Mouse (Mus musculus): ENCODE data around the gene Spata25. TPM values are rescaled to one million over a fixed set of nuclear protein-coding genes. Genes with fewer than 3 reads are reported as not detected.
A peak's percentile ranks its signal among the peaks of the same experiment; 100 is the strongest.
"Not testable (repeated sequence)": the region's sequence is repeated elsewhere in the genome, so short reads cannot be mapped to it uniquely, and the experiment has no call there.

Gene Spata25
- polyA plus RNA-seq, 1 experiment: 4.5 TPM

DNA sequence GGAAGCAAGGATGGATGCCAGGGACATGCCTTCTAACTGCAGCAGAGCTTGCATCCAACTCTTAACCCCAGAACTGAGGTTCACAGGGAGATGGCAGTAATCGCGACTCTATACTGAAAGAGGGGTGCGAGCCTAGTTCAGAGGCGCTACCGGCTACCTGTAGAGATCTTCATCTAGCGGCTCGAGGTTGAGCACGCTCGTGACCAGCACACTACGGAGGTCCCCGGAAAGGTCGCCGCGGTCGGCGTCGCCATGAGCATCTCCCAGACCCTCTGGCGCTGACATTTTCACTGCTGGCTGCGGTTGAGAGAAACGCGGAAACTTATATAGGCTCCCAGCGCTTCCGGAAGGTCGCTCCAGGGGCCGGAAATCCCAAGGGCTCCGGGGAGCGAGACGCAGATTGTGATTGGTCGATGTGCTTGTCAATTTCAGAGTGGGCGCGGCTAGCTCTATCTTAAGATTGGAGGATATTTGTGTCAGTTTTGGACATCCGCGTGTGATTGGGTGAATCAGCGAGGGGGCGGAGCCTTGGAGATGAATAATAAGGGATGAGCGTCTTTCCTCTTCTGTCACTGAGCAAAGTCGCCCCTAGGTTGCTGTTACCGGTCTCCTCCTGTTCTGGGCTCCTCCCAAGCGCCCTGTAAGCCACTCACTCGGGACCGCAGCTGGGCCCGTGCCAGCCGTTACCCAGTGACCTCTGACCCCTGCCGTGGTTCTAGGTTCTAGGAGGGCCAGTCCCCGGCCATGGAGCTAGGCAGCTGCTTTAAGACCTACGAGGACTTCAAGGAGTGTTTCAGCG is 23.6 kb downstream of the Spata25 start, which contains the start of the genes Acot8 and Zswim3:
TSS of gene Acot8 (minus strand) at position 350 of the 799 bp plus-strand sequence.
TSS of gene Zswim3 (plus strand) at position 566 of the 799 bp plus-strand sequence.
- Histone ChIP-seq H3K27me3 (ENCODE audit: control insufficient read depth, insufficient read depth, low read length) (no peaks in the 10 kb centered on the region), H3K4me3 (ENCODE audit: control insufficient read depth, insufficient read depth, low read length) (peak within 1 kb of the TSS; percentile 91), H3K36me3 (ENCODE audit: control insufficient read depth, insufficient read depth, low read length) (peaks cover 4% of the 10 kb centered on the region; the same call in 1 of the 2 replicates), H3K4me1 (replicated peaks; ENCODE audit: control insufficient read depth, insufficient read depth, low read length) (peaks cover 14% of the 10 kb centered on the region), H3K27ac (ENCODE audit: control insufficient read depth, insufficient read depth, low read length) (peak within 1 kb of the TSS; percentile 94)
- peak; percentile 99 for DNase-seq
- TF ChIP-seq CTCF (IDR thresholded peaks at IDR 0.05; ENCODE audit: borderline replicate concordance, control insufficient read depth, extremely low read depth, insufficient read depth, low read length, poor library complexity) (no peak), POLR2A (IDR thresholded peaks at IDR 0.05; ENCODE audit: control insufficient read depth, extremely low read depth, insufficient read depth, low read length, poor library complexity) (peak; percentile 93)
- WGBS: under 1% methylated on average over 47 of the region's 47 CpGs

DNA sequence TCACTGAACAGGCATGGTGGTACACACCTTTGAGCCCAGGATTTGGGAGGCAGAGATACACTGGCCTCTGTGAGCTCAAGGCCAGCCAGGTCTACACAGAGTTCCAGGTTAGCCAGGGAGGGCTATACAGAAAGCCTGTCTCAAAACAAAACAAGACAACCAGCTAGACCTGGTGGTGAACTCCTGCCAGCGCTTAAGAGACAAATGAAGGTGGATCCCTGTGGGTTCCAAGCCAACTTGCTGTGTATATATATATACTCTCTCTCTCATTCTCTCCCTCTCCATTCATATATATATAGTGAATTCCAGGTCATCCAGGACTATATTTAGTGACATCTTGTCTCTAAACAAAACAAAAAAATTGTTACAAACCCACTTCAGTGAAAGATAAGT is 24.4 kb downstream of the Spata25 start:
- peak overlapping the region; percentile 91; the same call in 1 of the 2 replicates for H3K4me3 ChIP-seq (ENCODE audit: control insufficient read depth, insufficient read depth, low read length)
- no peak overlapping the region for H3K27ac ChIP-seq (ENCODE audit: control insufficient read depth, insufficient read depth, low read length)
- H3K4me1 ChIP-seq (replicated peaks; ENCODE audit: control insufficient read depth, insufficient read depth, low read length): peaks cover 14% of the 10 kb centered on the region
- H3K36me3 ChIP-seq (ENCODE audit: control insufficient read depth, insufficient read depth, low read length): no peaks in the 10 kb centered on the region; the same call in 1 of the 2 replicates
- TF ChIP-seq POLR2A (IDR thresholded peaks at IDR 0.05; ENCODE audit: control insufficient read depth, extremely low read depth, insufficient read depth, low read length, poor library complexity) (no peak), CTCF (IDR thresholded peaks at IDR 0.05; ENCODE audit: borderline replicate concordance, control insufficient read depth, extremely low read depth, insufficient read depth, low read length, poor library complexity) (no peak)
- no peaks in the 10 kb centered on the region for H3K27me3 ChIP-seq (ENCODE audit: control insufficient read depth, insufficient read depth, low read length)
- WGBS: 68% methylated on average over 1 of the region's 1 CpGs
- no peak for DNase-seq

DNA sequence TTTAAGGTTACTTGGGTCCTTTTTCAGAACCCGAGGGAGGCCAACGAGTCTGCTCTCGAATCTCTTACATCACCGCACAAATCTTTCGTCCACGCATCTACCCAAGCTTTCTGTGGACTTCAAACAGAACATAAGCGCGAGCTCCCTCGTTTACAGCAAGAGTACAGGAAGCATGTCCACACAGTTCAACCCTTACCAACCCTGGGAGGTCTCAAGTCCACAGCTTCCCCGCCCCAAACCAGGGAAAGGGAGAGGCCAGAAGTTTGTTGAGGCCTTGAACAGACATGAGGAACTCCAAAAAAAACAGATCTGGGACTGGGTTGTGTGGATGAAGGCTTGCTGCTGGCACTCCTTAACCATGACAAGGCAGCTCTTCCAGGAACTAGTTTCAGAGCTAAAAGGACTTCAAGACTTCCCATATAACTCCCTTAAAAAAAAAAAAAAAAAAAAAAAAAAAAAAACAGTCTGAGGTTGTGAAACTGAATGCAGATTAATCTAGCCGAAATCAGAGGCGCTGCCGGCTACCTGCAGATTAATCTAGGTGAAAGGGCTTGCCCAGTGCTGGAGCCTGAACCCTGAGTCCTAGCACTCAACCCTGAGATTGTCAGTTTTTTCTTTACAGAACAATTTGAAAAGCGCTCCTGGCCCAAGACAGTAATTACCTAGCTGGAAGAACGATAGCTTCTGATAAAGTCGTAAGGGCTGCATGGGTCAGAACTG is 25.0 kb downstream of the Spata25 start:
- no peak for DNase-seq
- TF ChIP-seq POLR2A (IDR thresholded peaks at IDR 0.05; ENCODE audit: control insufficient read depth, extremely low read depth, insufficient read depth, low read length, poor library complexity) (no peak), CTCF (IDR thresholded peaks at IDR 0.05; ENCODE audit: borderline replicate concordance, control insufficient read depth, extremely low read depth, insufficient read depth, low read length, poor library complexity) (no peak)
- Histone ChIP-seq H3K27ac (ENCODE audit: control insufficient read depth, insufficient read depth, low read length) (no peak overlapping the region), H3K4me3 (ENCODE audit: control insufficient read depth, insufficient read depth, low read length) (no peak overlapping the region), H3K4me1 (replicated peaks; ENCODE audit: control insufficient read depth, insufficient read depth, low read length) (peaks cover 14% of the 10 kb centered on the region), H3K36me3 (ENCODE audit: control insufficient read depth, insufficient read depth, low read length) (no peaks in the 10 kb centered on the region; the same call in 1 of the 2 replicates), H3K27me3 (ENCODE audit: control insufficient read depth, insufficient read depth, low read length) (no peaks in the 10 kb centered on the region)
- 91% methylated on average over 16 of the region's 16 CpGs for WGBS

DNA sequence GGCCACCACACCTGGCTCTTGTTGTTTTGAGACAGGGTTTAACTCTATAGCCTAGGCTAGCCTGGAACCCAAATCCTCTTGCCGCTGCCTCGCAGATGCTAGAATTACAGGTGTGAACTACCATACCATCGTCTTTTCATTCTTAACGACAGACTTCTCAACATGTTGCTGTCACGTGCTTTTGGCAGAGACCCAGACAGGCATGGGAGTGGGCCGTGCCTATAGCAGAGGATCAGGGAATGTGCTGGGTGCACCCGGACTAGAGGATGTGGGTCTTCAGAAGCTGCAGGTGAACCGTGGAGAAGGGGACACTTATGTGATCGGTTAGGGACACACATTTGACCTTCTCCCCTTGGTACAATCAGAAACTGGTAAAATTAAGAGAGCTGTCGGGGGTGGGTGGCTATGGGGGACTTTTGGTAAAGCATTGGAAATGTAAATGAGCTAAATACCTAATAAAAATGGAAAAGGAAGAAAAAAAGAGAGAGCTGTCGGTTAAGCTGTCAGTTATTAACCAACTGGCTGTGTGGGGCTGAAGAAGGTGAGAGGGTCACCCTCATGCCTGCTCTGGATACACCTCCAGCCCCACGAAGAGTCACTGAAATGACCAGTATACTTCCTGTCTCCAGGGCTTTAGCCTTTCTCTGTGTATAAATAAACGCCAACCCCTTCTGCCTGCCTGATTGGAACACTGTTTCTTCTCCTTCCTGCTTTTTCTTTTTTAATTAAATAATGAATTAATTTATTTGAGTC is 27.9 kb downstream of the Spata25 start:
- Histone ChIP-seq H3K4me1 (replicated peaks; ENCODE audit: control insufficient read depth, insufficient read depth, low read length) (peaks cover 9% of the 10 kb centered on the region), H3K27me3 (ENCODE audit: control insufficient read depth, insufficient read depth, low read length) (no peaks in the 10 kb centered on the region), H3K4me3 (ENCODE audit: control insufficient read depth, insufficient read depth, low read length) (no peak overlapping the region), H3K27ac (ENCODE audit: control insufficient read depth, insufficient read depth, low read length) (no peak overlapping the region), H3K36me3 (ENCODE audit: control insufficient read depth, insufficient read depth, low read length) (peaks cover 12% of the 10 kb centered on the region)
- no peak for DNase-seq
- TF ChIP-seq CTCF (IDR thresholded peaks at IDR 0.05; ENCODE audit: borderline replicate concordance, control insufficient read depth, extremely low read depth, insufficient read depth, low read length, poor library complexity) (no peak), POLR2A (IDR thresholded peaks at IDR 0.05; ENCODE audit: control insufficient read depth, extremely low read depth, insufficient read depth, low read length, poor library complexity) (no peak)
- 96% methylated on average over 13 of the region's 13 CpGs for WGBS

DNA sequence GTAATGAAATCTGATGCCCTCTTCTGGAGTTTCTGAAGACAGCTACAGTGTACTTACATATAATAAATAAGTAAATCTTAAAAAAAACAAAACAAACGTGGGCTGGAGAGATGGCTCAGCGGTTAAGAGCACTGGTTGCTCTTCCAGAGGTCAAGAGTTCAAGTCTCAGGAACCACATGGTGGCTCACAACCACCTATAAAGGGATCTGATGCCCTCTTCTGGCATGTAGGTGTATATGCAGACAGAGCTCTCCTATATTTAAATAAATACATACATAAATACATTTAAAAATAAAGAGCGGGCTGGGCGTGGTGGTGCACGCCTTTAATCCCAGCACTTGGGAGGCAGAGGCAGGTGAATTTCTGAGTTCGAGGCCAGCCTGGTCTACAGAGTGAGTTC is 29.8 kb downstream of the Spata25 start:
- DNase-seq; H3K4me3 ChIP-seq (ENCODE audit: control insufficient read depth, insufficient read depth, low read length); H3K27me3 ChIP-seq (ENCODE audit: control insufficient read depth, insufficient read depth, low read length); H3K27ac ChIP-seq (ENCODE audit: control insufficient read depth, insufficient read depth, low read length); H3K4me1 ChIP-seq (replicated peaks; ENCODE audit: control insufficient read depth, insufficient read depth, low read length): not testable (repeated sequence)
- 87% methylated on average over 6 of the region's 6 CpGs for WGBS
- peaks cover 22% of the 10 kb centered on the region for H3K36me3 ChIP-seq (ENCODE audit: control insufficient read depth, insufficient read depth, low read length)

DNA sequence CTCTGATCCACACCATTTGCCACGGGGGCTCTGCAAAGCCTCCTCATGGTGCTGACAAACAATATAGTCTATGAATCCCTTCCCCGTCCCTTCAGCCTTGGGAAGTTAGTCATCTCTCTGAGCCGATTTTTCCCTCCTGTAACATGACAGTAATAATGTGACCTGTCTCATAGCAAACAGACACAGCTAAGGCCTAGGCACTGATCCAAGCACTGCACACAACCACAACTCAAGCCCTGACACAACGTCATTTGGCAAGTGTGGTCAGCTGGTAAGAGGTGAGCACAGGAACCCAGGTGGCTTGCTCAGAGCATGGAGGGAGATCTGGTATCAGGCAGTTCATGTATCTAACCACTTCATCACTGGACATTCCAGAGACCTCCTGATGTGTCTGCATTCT is 32.5 kb downstream of the Spata25 start:
- no peak for DNase-seq
- H3K4me3 ChIP-seq (ENCODE audit: control insufficient read depth, insufficient read depth, low read length): no peak overlapping the region
- TF ChIP-seq POLR2A (IDR thresholded peaks at IDR 0.05; ENCODE audit: control insufficient read depth, extremely low read depth, insufficient read depth, low read length, poor library complexity) (no peak), CTCF (IDR thresholded peaks at IDR 0.05; ENCODE audit: borderline replicate concordance, control insufficient read depth, extremely low read depth, insufficient read depth, low read length, poor library complexity) (no peak)
- H3K27me3 ChIP-seq (ENCODE audit: control insufficient read depth, insufficient read depth, low read length): no peaks in the 10 kb centered on the region
- H3K36me3 ChIP-seq (ENCODE audit: control insufficient read depth, insufficient read depth, low read length): peaks cover 30% of the 10 kb centered on the region
- H3K4me1 ChIP-seq (replicated peaks; ENCODE audit: control insufficient read depth, insufficient read depth, low read length): no peaks in the 10 kb centered on the region
- 95% methylated on average over 4 of the region's 4 CpGs for WGBS
- no peak overlapping the region for H3K27ac ChIP-seq (ENCODE audit: control insufficient read depth, insufficient read depth, low read length)
